Mouse (Mus musculus): ENCODE results near the gene Prnp. TPM values are rescaled to one million over a fixed set of nuclear protein-coding genes. Genes with fewer than 3 reads are reported as not detected.

Prnp gene
- total and polyA plus RNA-seq, 3 experiments, result 18.3 to 24.0 TPM; not detected in 1

DNA sequence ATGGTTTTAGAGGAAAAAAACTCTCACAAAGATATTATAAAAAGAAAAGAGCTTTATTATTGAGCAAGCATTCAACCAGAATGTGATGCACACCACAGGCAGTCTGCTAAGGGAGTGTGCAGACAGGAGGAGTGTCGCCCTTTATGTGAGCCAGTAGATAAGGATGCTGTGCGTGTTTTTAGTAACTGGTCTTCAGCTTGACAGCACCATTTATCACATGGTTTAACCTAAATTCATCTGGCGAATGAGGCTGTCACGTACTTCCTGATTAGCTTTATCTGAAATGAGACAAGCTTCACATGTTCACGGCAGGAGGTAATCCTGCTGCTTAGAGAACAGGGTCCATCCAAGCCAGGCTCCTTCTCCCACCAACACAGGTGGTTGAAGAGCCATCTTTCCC lies 4.7 kb upstream of the Prnp start:
- Histone ChIP-seq H3K79me2 (ENCODE audit: control insufficient read depth, insufficient read depth, low read length, poor library complexity) (no peaks in the 10 kb centered on the region; the same call in 1 of the 2 replicates), H3K4me1 (ENCODE audit: control insufficient read depth in 1 of 2, insufficient read depth in 2 of 2, low read length in 2 of 2) (peaks cover 6 to 34% of the 10 kb centered on the region in 2 experiments), H3K36me3 (ENCODE audit: control insufficient read depth in 1 of 2, insufficient read depth in 2 of 2, low read length in 2 of 2) (peaks cover 0 to 22% of the 10 kb centered on the region in 2 experiments; a peak in 2 of 4 replicates), H3K9me3 (replicated peaks; ENCODE audit: insufficient read depth, low read length) (no peaks in the 10 kb centered on the region), H3K9ac (ENCODE audit: control insufficient read depth, low read depth, low read length, poor library complexity, severe bottlenecking) (no peak overlapping the region), H3K4me3 (ENCODE audit: control insufficient read depth in 1 of 2, insufficient read depth in 1 of 2, low read depth in 2 of 2, low read length in 2 of 2) (no peak overlapping the region), H3K27me3 (ENCODE audit: control insufficient read depth in 1 of 2, insufficient read depth in 2 of 2, low read length in 2 of 2) (no peaks in the 10 kb centered on the region), H3K27ac (ENCODE audit: control insufficient read depth, low read depth, low read length) (peak overlapping the region; percentile 51)
- DNase-seq (ENCODE audit: low read depth, low spot score), result peak; percentile 89
- TF ChIP-seq MAZ (IDR thresholded peaks at IDR 0.05; ENCODE audit: low read depth, low read length), result peak; percentile 79
- TF ChIP-seq ZNF384 (IDR thresholded peaks at IDR 0.05; ENCODE audit: low read depth, low read length), result peak; percentile 45; the same call in 1 of the 2 replicates
- no peak; the same call in 1 of the 2 replicates for TF ChIP-seq CHD2 (IDR thresholded peaks at IDR 0.05; ENCODE audit: low read length)
- no peak for TF ChIP-seq POLR2A (IDR thresholded peaks at IDR 0.05; ENCODE audit: control insufficient read depth in 1 of 2, insufficient read depth in 1 of 2, low read depth in 1 of 2, low read length in 2 of 2, poor library complexity in 1 of 2)
- no peak for TF ChIP-seq CHD1 (IDR thresholded peaks at IDR 0.05; ENCODE audit: low read depth, low read length)
- no peak for TF ChIP-seq CTCF (IDR thresholded peaks at IDR 0.05 in 2 of 3, conservative IDR thresholded peaks at IDR 0.05 in 1 of 3; ENCODE audit: control insufficient read depth in 1 of 3, insufficient read depth in 1 of 3, low read depth in 2 of 3, low read length in 3 of 3, poor library complexity in 1 of 3, severe bottlenecking in 1 of 3)
- peak; percentile 95 for TF ChIP-seq MAX (IDR thresholded peaks at IDR 0.05; ENCODE audit: low read length)
- no peak for TF ChIP-seq JUND (IDR thresholded peaks at IDR 0.05; ENCODE audit: low read depth, low read length)
- TF ChIP-seq GATA1 (IDR thresholded peaks at IDR 0.05; ENCODE audit: low read depth, low read length), result peak; percentile 97
- TF ChIP-seq ETS1 (IDR thresholded peaks at IDR 0.05; ENCODE audit: low read depth, low read length), result peak; percentile 99
- TF ChIP-seq EP300 (IDR thresholded peaks at IDR 0.05; ENCODE audit: low read depth in 1 of 2, low read length in 2 of 2), result peak; percentile 91 to 93
- peak; percentile 79 for TF ChIP-seq TAL1 (IDR thresholded peaks at IDR 0.05; ENCODE audit: low read length)
- TF ChIP-seq ZC3H11A (IDR thresholded peaks at IDR 0.05; ENCODE audit: low read depth, low read length), result no peak
- TF ChIP-seq MYB (IDR thresholded peaks at IDR 0.05; ENCODE audit: low read depth, low read length), result peak; percentile 22; the same call in 1 of the 2 replicates
- peak; percentile 82; the same call in 1 of the 2 replicates for TF ChIP-seq BHLHE40 (IDR thresholded peaks at IDR 0.05; ENCODE audit: borderline replicate concordance, low read depth, low read length)
- TF ChIP-seq ZKSCAN1 (IDR thresholded peaks at IDR 0.05; ENCODE audit: low read depth, low read length), result no peak
- TF ChIP-seq RAD21 (IDR thresholded peaks at IDR 0.05; ENCODE audit: low read depth, low read length), result no peak
- peak; percentile 61 for TF ChIP-seq TBP (IDR thresholded peaks at IDR 0.05; ENCODE audit: low read depth, low read length)
- TF ChIP-seq HCFC1 (IDR thresholded peaks at IDR 0.05; ENCODE audit: low read depth, low read length), result peak; percentile 60
- TF ChIP-seq E2F4 (IDR thresholded peaks at IDR 0.05; ENCODE audit: borderline replicate concordance, low read depth, low read length), result no peak
- TF ChIP-seq MEF2A (IDR thresholded peaks at IDR 0.05; ENCODE audit: extremely low read depth, insufficient replicate concordance, low read depth, low read length, poor library complexity, severe bottlenecking), result peak; percentile 85; the same call in 1 of the 2 replicates
- TF ChIP-seq UBTF (IDR thresholded peaks at IDR 0.05; ENCODE audit: borderline replicate concordance, insufficient read depth, low read depth, low read length), result no peak
- TF ChIP-seq POLR2AphosphoS2 (IDR thresholded peaks at IDR 0.05; ENCODE audit: low read length), result no peak
- TF ChIP-seq SMC3 (IDR thresholded peaks at IDR 0.05; ENCODE audit: low read depth, low read length), result no peak
- peak; percentile 97 for TF ChIP-seq MXI1 (IDR thresholded peaks at IDR 0.05; ENCODE audit: low read depth, low read length)
- TF ChIP-seq USF2 (IDR thresholded peaks at IDR 0.05; ENCODE audit: borderline replicate concordance in 1 of 2, insufficient read depth in 1 of 2, low read depth in 1 of 2, low read length in 2 of 2), result no peak
- TF ChIP-seq ELF1 (IDR thresholded peaks at IDR 0.05; ENCODE audit: low read depth, low read length), result peak; percentile 78
- TF ChIP-seq SIN3A (IDR thresholded peaks at IDR 0.05; ENCODE audit: low read length), result peak; percentile 98
- TF ChIP-seq TCF12 (IDR thresholded peaks at IDR 0.05; ENCODE audit: low read depth, low read length), result peak; percentile 95
- peak; percentile 66 for TF ChIP-seq MAFK (IDR thresholded peaks at IDR 0.05; ENCODE audit: borderline replicate concordance, low read depth, low read length)
- no peak for TF ChIP-seq GABPA (IDR thresholded peaks at IDR 0.05; ENCODE audit: low read depth, low read length)
- TF ChIP-seq RCOR1 (IDR thresholded peaks at IDR 0.05; ENCODE audit: low read depth, low read length), result peak; percentile 81
- TF ChIP-seq ZMIZ1 (IDR thresholded peaks at IDR 0.05; ENCODE audit: low read depth, low read length), result peak; percentile 73
- TF ChIP-seq NRF1 (IDR thresholded peaks at IDR 0.05; ENCODE audit: insufficient read depth, low read depth, low read length, poor library complexity, severe bottlenecking), result no peak
- no peak for TF ChIP-seq POLR2AphosphoS5 (IDR thresholded peaks at IDR 0.05; ENCODE audit: borderline replicate concordance, low read depth, low read length)
- TF ChIP-seq NELFE (IDR thresholded peaks at IDR 0.05; ENCODE audit: low read depth, low read length), result no peak
- peak; percentile 78 for TF ChIP-seq USF1 (IDR thresholded peaks at IDR 0.05; ENCODE audit: low read depth, low read length)
- TF ChIP-seq KAT2A (conservative IDR thresholded peaks at IDR 0.05; ENCODE audit: low read depth, low read length), result no peak
